Mouse (Mus musculus) olfactory bulb, adult 2 months (tissue): ENCODE data around the gene 2900026A02Rik.

ENCODE experiments used
- CTCF ChIP-seq: fragments of 200-500 bp; IDR thresholded peaks from 2 replicates; pipeline ENCODE4 v1.5.1; 2012; ENCODE audit warnings: low read depth, mild to moderate bottlenecking, low read length, moderate library complexity; ENCODE audit not compliant: insufficient read depth
- POLR2A ChIP-seq: fragments of 200-500 bp; IDR thresholded peaks from 2 replicates; pipeline ENCODE4 v1.6.1; 2012; ENCODE audit warnings: mild to moderate bottlenecking, low read depth, low read length, moderate library complexity; ENCODE audit not compliant: insufficient read depth

DNA sequence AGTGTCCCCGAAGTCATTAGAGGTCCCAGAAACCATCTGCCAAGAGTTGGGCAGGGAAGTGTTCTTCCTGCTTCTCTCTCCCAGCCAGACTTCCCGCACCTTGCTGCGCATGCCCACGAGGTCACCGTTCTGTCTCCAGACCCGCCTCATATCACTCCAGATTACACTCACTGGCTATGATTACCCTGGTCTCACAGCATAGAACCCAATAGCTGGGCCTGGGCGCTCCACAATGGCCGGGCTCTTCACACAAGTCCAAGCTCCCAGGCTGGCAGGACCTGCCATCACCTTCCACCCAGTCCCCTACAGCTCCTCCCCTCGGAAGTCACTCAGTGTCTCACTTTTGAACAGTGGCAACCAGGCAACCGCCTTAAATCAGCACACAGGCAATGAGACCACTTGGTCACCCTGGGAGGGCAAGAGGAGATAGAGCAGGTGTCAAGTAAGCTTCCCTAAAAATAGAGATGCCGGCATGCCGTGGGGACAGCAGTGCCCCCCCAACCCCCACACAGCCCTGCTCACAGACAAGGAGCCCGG lies 84.0 kb downstream of the 2900026A02Rik start:
- TF ChIP-seq POLR2A (no peak), CTCF (no peak)
